Mouse (Mus musculus) retina, adult 2 months (tissue): Measurements from ENCODE around the gene Actr2.
"Not testable (repeated sequence)": the region's sequence is repeated elsewhere in the genome, so short reads cannot be mapped to it uniquely, and the experiment has no call there.

Experiments
- DNase-seq: peaks from one replicate; pipeline ENCODE4 v3.0.0-alpha.2; 2012; ENCODE audit warnings: low read depth, low spot score

Actr2 gene

DNA sequence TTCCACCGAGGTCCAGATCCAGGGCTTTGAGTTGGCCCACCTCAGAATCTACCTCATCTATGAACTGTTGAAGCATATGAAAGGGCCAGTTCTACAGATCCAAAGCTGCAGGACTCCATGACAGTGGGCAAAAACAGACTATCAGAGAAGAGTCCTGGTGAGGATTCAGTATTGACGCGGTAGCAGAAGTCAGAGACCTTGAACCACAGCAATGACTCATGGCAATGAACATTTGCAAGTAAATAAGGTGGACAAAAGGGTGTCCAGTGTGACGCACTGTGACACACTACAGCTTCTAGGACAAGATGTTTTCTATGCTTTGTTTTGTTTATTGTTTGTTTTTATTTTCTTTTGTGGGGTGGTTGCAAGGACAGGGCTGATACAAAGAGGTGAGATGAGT lies 4.0 kb upstream of the Actr2 start:
- DNase-seq: no peak

DNA sequence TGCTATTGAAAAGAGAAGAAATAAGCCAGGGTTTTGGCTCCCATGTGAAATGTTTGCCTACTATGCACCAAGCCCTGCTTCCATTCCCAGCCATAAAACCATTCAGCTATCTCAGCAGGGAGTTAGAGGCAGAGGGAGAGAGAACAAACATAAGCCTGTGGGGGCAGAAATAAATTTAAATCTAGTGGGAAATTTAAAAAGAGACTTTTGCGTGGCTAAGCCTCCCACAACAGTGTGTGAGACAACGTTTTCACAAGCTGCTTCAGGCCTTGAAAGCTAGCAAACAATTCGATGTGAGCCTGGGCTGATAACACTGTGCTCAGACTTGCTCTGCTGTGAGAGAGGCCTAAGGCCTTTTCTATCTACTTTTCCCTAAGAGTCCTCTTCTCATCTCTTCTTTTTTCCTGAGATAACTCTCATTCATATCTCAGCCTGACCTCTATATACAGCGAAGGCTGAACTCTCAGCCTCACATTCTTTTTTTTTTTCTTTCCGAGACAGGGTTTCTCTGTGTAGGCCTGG lies 3.4 kb upstream of the Actr2 start:
- DNase-seq: no peak

DNA sequence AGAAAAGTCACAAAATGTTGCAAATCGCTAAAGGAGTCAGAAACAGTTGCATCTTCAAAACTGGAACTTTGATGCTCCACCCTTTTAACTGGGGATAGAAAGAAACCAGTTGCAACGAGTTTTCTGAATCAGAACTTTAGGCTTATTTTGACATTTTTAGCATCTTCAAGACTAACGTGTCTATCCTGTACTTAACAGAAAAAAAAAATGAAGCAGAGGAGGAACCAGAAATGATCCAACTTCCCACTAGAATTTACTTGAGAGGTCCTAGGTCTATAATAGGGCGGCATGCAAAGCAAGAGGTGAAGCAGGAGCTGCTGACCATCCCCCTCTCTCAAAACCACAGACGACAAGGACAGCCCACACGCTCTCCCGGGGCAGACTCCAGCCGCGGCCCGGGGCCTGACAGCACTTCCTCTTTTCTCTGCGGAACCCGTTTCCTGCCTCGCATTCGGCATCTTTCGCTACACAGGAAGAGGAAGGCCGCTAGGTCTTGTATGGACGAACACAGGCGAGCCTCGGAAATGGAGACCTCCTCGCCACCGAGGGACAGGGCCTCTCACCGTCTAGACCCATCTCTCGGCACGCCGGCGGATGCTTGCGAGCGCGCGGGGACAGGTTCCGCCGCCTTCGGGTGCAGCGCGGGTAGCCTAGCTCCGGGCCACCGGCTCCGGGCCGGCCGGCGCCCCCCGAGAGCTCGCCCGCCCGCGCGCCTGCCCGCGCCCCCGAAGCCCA lies 540 bp downstream of the Actr2 start:
- peak; percentile 22 for DNase-seq

DNA sequence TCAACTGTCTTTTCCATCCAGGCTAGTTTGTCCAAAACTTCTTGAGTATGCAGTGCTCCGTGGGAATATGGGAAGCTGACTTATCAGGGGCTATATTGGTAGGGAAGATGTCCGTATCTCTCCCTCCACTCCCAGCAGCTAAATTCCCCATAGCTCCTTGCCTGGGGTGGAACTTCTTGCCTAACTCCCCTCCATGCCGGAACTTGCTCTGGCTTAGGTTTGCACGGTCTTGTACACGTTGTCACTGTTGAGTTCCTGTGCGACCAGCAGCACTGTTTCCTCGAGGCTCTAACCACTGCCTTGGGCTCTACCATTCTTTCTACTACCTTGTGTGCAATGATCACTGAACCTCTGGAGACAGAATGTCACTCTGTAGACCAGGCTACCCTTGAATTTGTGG lies 4.6 kb downstream of the Actr2 start:
- DNase-seq: no peak

DNA sequence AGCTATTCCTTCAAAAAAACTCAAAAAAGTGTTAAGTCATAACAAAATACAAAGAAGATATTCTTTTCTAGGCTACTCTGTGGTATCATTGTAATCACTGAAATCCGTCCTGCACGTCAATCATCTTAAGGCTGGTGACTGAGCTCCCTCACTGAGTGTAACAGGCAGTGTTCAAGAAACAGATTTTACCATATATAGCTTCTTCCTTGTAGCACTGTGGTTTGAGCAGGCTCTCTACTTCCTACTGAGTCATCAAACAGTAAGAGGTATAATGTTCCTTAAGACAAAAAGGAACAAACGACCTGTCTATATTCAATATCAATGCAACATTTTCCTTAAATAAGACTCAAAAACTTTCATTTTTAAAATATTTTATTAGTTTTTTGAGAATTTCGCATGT lies 5.0 kb downstream of the Actr2 start:
- no peak for DNase-seq

DNA sequence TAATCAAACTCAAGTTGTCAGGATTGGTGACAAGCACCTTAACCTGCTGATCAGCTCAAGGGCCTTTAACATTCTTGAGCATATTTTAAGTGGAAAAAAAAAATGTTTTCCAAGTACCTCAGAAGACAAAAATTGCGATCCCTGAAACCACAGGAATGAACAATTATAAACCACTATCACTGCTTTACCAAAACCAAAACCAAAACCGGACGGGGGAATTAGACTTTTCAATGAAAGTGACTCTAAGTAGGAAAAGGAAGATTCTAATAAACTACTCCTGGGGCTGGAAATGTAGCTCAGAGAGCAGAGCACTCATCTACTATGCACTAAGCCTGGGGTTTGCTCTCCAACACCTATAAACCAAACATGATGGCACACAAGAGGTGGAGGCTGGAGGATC lies 5.8 kb downstream of the Actr2 start:
- DNase-seq: no peak

DNA sequence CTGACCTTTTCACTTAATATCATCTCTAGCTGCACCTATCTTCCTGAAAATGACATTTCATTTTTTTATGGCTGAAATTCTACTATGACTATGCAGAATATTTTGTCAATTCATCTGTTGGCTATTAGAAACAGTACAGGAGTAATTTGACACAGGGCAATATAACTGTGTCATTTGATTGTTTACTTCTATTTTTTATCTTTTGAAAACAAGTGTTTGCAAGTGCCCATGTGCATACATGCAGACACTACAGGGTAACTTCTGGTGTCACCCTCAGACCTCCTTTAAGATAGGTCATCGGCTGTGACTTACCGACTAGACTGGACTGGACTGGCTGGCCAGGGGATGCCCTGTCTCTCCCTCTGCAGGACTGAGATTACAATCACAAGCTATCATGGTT lies 8.8 kb downstream of the Actr2 start:
- DNase-seq: no peak

DNA sequence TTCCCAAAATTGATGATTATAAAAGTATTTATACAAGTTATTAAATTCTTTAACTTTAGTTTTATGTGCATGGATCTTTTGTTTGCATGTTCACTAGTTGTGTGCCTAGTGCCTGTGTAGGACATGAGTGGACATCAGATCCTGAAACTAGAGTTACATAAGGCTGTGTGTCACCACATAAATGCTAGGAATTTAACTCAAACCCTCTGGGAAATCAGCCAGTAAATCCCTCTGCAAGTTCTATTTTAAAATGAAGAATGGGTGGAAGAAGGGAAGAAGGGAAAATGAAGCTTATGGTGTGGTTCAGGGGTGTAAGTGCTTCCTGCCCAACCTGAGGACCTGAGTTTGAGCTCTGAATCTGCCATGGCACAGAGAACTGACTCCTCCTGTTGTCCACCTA lies 26.4 kb downstream of the Actr2 start:
- DNase-seq: no peak

DNA sequence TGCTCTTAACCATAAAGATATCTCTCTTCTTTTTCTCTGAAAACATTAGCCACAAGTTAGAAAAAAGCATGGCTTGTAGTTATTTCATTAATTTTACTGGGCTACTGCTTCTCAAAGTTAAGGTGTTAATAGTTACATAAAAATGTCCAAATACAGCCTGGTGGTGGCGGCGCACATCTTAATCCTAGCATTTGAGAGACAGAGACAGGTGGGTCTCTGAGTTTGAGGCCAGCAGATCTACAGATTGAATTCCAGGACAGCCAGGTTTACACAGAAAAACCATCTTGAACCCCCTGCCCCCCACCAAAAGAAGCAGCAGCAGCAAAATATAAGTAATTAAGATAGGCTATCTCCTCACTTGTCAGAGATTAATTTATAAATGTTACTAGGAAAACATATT lies 27.1 kb downstream of the Actr2 start:
- no peak for DNase-seq

DNA sequence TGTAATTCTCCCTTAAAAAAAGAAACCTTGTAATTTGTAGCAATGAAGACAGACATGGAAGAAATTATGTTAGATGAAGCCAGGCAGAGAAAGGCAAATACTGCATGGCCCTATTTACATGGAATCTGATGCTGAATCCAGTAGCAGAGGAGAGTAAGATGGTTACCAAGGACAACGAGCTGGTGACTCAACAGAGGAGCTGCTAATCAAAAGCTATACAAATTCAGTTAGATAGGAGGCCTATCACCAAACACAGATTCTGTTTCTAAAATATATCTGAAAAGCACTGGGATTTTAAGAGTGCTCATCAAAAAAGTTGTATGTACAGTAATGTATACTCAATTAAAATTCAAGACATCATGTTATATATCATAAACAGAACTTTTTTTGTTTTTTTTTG lies 37.3 kb downstream of the Actr2 start:
- no peak for DNase-seq

DNA sequence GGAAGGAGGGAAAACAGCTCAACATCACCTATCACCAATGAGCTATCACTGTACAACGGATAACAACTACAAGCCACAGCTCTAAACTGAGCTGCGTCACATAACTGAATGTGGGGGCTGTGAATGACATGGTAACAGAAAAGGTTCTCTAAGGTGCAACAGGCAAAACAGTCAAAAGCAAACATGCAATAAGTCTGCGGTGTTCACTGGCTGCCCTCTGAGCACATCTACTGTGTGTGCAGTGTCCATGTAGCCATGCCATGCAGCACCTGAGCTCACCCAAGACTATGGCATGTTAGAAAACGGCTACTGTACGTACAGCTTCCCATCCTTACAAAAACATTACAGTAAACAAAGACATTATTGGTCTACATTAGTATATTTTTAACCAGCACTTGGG lies 39.9 kb downstream of the Actr2 start:
- no peak for DNase-seq

DNA sequence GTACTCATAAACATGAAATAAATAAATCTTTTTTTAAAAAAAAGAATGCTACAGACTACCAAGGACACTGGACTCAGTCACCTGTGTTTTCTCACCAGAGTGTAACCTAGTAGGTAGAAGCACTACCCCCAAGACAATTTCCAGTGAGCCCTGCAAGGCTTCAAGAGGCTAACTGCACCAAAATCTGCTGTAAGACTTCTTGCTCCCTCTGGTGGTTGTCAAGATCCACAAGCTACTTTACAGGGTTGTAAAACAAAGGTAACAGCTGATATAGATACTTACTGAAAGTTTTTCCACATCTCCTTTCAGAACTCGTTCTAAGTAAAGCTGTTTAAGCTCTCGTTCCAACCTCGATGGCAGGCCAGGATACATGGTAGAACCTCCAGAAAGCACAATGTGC lies 40.5 kb downstream of the Actr2 start:
- DNase-seq: no peak

DNA sequence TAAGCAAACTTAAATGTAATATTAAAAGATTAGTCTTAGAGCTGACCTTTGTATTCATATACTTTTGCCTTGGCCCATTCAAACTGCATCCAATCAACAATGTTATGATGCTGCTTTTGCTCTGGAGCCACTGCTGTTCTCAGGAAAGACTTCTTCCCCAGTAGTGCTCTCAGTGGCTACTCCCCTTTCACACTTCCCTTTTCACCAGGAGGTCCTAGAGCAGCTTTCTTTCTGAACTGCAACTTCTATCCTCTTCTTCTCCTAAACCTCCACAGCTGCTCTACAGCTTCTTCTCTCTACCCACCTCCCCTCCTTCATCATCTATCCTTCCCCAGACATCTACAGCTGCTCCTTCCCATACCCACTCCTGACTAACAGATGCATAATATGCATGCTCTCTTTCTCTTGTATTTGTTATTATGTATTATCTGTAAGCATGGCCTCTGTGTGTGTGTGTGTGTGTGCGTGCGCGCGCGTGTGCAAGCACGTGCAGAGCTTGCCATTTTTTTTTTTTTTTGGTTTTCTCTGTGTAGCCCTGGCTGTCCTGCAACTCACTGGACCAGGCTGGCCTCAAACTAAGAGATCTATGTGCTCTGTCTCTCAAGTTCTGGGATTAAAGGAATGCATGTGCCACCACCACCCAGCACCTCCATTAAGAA lies 44.2 kb downstream of the Actr2 start:
- no peak for DNase-seq

DNA sequence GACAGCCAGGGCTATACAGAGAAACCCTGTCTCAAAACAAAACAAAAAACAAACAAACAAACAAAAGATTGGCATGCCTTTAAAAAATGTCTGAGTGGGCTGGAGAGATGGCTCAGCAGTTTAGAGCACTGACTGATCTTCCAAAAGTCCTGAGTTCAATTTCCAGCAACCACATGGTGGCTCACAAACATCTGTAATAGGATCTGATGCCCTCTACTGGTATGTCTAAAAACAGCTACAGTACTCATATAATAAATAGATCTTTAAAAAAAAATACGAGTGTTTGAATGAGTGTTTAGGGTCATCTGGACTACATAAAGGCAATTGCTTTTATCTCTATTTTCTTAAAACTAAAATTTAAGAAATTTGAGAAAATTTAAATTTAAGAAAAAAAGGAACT lies 45.2 kb downstream of the Actr2 start:
- no peak for DNase-seq

DNA sequence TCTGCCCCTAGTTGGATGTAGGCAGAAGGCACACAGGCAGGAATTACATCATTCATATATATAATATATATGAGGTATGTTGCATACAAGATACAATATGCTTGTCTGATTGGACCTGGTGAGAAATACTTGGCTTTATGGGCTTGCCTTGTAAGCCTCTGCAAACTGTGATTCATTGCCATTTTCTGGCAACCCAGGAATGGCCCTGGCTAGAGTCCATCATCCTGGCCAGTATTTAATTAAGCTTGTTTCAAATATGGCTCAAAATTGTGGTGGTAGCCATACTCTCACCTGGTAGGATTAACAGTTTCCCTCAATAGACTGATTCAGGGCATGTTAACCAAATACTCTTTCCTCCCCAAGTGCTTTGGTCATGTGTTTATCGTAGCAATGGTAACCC lies 46.6 kb downstream of the Actr2 start:
- no peak for DNase-seq

DNA sequence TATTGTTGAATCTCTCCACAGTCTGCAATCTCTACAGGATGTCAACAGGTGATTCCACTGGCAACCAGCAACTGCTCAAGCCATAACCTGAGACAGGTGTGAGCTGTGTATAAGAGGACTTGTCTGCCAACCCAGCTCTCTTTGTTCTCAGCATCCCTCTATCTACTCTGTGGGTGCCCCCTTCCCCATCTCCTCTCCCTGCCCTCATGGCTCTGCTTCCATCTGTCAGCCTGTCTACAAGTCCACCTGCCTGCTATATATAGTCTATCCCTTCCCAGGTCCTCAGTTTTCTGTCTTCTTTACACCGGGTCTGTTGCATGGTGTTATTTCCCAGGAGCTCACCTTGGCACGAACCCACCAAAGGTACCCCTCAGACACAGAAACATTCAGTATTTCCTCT lies 47.8 kb downstream of the Actr2 start:
- DNase-seq: no peak

DNA sequence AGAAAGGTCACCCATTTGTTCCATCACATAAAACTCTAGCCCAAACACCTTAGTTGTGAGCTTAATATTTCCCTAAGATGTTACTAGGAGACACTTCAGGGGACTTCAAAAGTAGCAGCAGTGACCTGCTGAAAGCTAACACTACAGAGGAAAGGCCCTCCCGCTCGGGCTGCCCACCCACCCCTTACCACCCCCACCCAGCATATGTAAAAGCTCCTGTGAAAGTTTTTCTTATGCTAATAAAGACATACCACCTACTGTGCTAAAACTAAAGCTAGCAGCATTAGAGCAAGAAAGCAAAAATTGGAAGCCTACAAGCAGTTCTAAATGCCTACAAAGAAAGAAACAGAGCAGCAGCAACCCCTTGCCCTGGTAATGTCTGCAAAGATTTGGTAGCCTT lies 48.6 kb downstream of the Actr2 start:
- not testable (repeated sequence) for DNase-seq

DNA sequence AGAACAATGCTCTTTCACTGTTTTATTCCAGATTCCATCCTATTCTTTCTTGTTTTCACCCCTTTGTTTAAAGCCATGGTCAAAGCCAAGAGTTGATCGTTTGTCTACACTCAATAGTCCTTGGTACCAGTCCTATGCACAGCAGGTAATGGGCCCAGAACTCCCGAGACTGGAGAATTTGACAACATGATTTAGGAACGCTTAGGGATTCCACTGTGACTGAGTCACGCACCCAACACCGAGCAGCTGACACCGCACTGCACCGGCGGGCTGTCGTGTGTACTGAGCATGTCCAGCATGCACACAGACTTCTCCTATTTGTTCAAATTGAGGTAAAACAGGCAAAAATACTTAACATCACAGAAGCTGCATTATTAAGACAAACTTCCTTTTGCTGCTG lies 49.9 kb downstream of the Actr2 start:
- DNase-seq: not testable (repeated sequence)

DNA sequence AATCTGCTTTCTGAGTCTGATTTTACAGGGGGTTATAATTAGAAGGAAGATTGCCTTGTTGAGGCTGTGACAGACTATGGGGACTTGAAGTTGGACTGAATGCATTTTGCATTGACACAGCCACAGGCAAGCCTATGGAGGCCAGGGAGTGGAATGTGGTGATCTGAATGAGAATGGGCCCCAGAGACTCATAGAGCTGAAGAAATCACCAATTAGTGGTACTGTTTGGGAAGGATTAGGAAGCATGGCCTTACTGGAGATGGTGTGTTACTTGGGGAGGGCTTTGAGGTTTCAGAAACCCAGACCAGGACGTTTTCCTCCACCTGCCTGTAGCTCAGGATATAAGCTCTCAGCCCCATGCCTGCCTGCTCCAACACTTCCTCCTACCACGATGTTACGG lies 53.0 kb downstream of the Actr2 start:
- DNase-seq: no peak

DNA sequence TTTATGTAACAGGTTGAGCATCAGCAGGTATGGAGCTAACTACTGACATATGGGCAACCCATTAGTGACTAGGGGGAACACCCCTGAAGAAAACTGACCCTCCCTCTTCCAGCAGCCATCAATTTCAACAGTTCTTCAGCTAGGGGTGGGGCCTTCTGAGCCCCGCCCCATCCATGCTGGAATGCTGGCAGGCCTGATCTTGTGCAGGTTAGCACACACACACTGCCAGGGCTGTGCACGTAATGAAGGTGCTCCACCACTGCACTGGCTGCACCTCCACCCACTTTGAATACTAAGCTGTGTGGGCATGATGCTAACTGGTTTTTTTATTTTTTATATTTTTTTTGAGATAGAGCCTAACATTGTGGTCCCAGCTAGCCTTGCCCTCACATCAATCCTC lies 55.3 kb downstream of the Actr2 start:
- no peak for DNase-seq

DNA sequence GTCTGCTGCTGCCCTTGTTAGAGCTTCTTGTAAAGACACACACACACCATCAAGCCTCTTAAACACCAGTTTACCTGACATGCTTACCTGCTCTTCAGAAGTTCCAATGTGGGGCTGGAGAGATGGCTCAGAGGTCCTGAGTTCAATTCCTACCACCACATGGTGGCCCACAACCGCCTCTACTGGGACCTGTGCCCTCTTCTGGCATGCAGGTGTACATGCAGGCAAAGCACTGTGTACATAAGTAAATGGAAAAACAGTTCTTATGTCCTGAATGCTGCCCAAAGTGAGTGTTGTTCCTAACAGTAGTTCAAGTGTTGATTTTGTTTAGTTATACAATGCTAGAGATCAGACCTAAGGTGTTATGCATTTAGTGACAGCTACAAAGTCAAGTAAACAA lies 56.5 kb downstream of the Actr2 start:
- DNase-seq: no peak

DNA sequence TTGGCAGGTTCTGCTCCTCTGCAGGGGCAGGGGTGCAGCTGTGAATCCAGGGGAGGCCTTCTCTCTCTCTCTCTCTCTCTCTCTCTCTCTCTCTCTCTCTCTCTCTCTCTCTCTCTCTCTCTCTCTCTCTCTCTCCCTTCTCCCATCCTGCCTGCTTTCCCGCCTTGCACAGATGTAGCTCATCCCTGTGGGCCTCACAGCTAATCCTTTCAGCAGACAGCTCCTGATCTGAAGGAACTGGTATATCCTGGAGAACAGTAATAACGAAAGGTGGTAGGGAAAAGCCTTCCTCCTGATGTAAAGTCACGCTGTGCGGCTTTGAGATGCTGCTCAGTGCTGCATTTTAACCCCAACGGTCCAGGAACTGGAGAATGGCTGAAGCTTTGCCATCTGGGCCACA lies 58.1 kb downstream of the Actr2 start:
- no peak for DNase-seq

DNA sequence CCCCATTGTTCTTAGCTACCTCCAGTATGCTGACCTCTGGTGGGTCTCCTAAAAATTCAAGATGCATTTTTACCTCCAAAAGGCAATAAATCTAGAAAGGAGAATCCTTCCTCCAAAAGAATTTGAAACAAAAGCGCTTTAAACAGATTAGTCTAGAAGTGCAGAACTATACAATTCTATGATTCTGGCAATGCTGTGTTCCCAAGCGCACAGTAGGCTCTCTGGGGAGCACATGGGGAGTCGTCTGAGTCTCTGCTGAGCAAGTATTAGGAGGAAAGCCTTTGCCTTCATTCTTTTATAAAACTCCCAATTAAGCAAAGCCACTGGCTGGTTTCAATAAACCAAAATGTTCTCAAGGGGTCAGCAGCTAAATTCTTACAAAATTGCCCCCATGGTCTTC lies 58.8 kb downstream of the Actr2 start:
- no peak for DNase-seq
